Mouse (Mus musculus) MEL (cell line): ENCODE data around the gene Sorbs2. TPM values are rescaled to one million over a fixed set of nuclear protein-coding genes. Genes with fewer than 3 reads are reported as not detected.

Experiments used
- DNase-seq: peaks from one replicate; pipeline ENCODE4 v3.0.0; 2011; ENCODE audit warnings: low read depth, low spot score
- H3K27ac ChIP-seq: 2 replicates; pipeline ENCODE4 v1.5.1; 2012; ENCODE audit warnings: low read depth, mild to moderate bottlenecking, control low read depth, low read length, moderate library complexity; ENCODE audit not compliant: control insufficient read depth
- H3K27me3 ChIP-seq, 2 experiments: fragments of 150-350 bp in 1 of 2; sonication (generic) in 1 of 2; 2 replicates each; pipeline ENCODE4 v1.6.1; 2012; ENCODE audit warnings: low read length in 2 of 2, mild to moderate bottlenecking in 2 of 2, improper control_type of control experiment in 1 of 2, moderate library complexity in 1 of 2; ENCODE audit not compliant: insufficient read depth in 2 of 2, control insufficient read depth in 1 of 2
- H3K36me3 ChIP-seq, 2 experiments: 2 replicates each; pipeline ENCODE4 v1.6.1; 2012 to 2014; ENCODE audit warnings: low read length in 2 of 2, improper control_type of control experiment in 1 of 2, inconsistent platforms in 1 of 2, mild to moderate bottlenecking in 1 of 2; ENCODE audit not compliant: insufficient read depth in 2 of 2, control insufficient read depth in 1 of 2
- H3K4me1 ChIP-seq, 2 experiments: fragments of 150-350 bp in 1 of 2; sonication (generic) in 1 of 2; 2 replicates each; pipeline ENCODE4 v1.6.1; 2012; ENCODE audit warnings: low read length in 2 of 2, improper control_type of control experiment in 1 of 2, mild to moderate bottlenecking in 1 of 2; ENCODE audit not compliant: insufficient read depth in 2 of 2, control insufficient read depth in 1 of 2
- H3K4me3 ChIP-seq, 2 experiments: fragments of 150-350 bp in 1 of 2; sonication (generic) in 1 of 2; 2 replicates each; pipeline ENCODE4 v1.5.1; 2012; ENCODE audit warnings: low read depth in 2 of 2, low read length in 2 of 2, mild to moderate bottlenecking in 2 of 2, moderate library complexity in 2 of 2, control low read depth in 1 of 2, improper control_type of control experiment in 1 of 2; ENCODE audit not compliant: control insufficient read depth in 1 of 2, insufficient read depth in 1 of 2
- H3K79me2 ChIP-seq: 2 replicates; pipeline ENCODE4 v1.6.1; 2012; ENCODE audit warnings: mild to moderate bottlenecking, low read length, moderate library complexity; ENCODE audit not compliant: control insufficient read depth, poor library complexity, insufficient read depth
- H3K9ac ChIP-seq: 2 replicates; pipeline ENCODE4 v1.6.1; 2012; ENCODE audit warnings: low read depth, mild to moderate bottlenecking, control low read depth, low read length, moderate library complexity; ENCODE audit not compliant: control insufficient read depth, poor library complexity, severe bottlenecking
- H3K9me3 ChIP-seq: fragments of 150-350 bp; sonication (generic); replicated peaks from 2 replicates; pipeline ENCODE4 v1.6.1; 2012; ENCODE audit warnings: mild to moderate bottlenecking, low read length, improper control_type of control experiment, moderate library complexity; ENCODE audit not compliant: insufficient read depth
- CHD1 ChIP-seq: IDR thresholded peaks from 2 replicates; pipeline ENCODE4 v1.6.1; 2012; ENCODE audit warnings: low read depth, mild to moderate bottlenecking, inconsistent platforms, low read length, improper control_type of control experiment
- CHD2 ChIP-seq: IDR thresholded peaks from 2 replicates; pipeline ENCODE4 v1.6.1; 2011; ENCODE audit warnings: low read length, improper control_type of control experiment
- CTCF ChIP-seq, 3 experiments: IDR thresholded peaks in 2 of 3; conservative IDR thresholded peaks in 1 of 3; 2 replicates each; pipeline ENCODE4 v1.5.1; 2011 to 2012; ENCODE audit warnings: low read length in 3 of 3, low read depth in 2 of 3, mild to moderate bottlenecking in 2 of 3, improper control_type of control experiment in 1 of 3, inconsistent platforms in 1 of 3, mixed read lengths in 1 of 3, moderate library complexity in 1 of 3; ENCODE audit not compliant: control insufficient read depth in 1 of 3, insufficient read depth in 1 of 3, poor library complexity in 1 of 3, severe bottlenecking in 1 of 3
- GATA1 ChIP-seq: IDR thresholded peaks from 2 replicates; pipeline ENCODE4 v1.6.1; 2011; ENCODE audit warnings: low read depth, low read length, improper control_type of control experiment
- JUND ChIP-seq: IDR thresholded peaks from 2 replicates; pipeline ENCODE4 v1.6.1; 2011; ENCODE audit warnings: low read depth, mild to moderate bottlenecking, improper control_type of control experiment, low read length
- KAT2A ChIP-seq: conservative IDR thresholded peaks from 2 replicates; pipeline ENCODE4 v1.6.1; 2012; ENCODE audit warnings: low read depth, low read length, improper control_type of control experiment, inconsistent platforms
- MAFK ChIP-seq: IDR thresholded peaks from 2 replicates; pipeline ENCODE4 v1.6.1; 2011; ENCODE audit warnings: low read depth, mild to moderate bottlenecking, low read length, improper control_type of control experiment, borderline replicate concordance
- MAZ ChIP-seq: IDR thresholded peaks from 2 replicates; pipeline ENCODE4 v1.6.1; 2012; ENCODE audit warnings: low read depth, mild to moderate bottlenecking, inconsistent platforms, low read length, improper control_type of control experiment
- MXI1 ChIP-seq: IDR thresholded peaks from 2 replicates; pipeline ENCODE4 v1.6.1; 2011; ENCODE audit warnings: mild to moderate bottlenecking, low read depth, low read length, improper control_type of control experiment
- MYB ChIP-seq: IDR thresholded peaks from 2 replicates; pipeline ENCODE4 v1.6.1; 2011; ENCODE audit warnings: mild to moderate bottlenecking, low read depth, low read length, improper control_type of control experiment
- MYC ChIP-seq: IDR thresholded peaks from 2 replicates; pipeline ENCODE4 v1.6.1; 2011; ENCODE audit warnings: low read depth, mild to moderate bottlenecking, low read length, improper control_type of control experiment, moderate library complexity
- POLR2A ChIP-seq, 2 experiments: IDR thresholded peaks; 2 replicates each; pipeline ENCODE4 v1.6.1; 2011 to 2012; ENCODE audit warnings: low read length in 2 of 2, mild to moderate bottlenecking in 2 of 2, control low read depth in 1 of 2, improper control_type of control experiment in 1 of 2, low read depth in 1 of 2, moderate library complexity in 1 of 2; ENCODE audit not compliant: control insufficient read depth in 1 of 2, insufficient read depth in 1 of 2, poor library complexity in 1 of 2
- POLR2AphosphoS5 ChIP-seq: IDR thresholded peaks from 2 replicates; pipeline ENCODE4 v1.6.1; 2012; ENCODE audit warnings: low read depth, borderline replicate concordance, mild to moderate bottlenecking, inconsistent platforms, low read length, moderate library complexity, mixed read lengths
- RAD21 ChIP-seq: IDR thresholded peaks from 2 replicates; pipeline ENCODE4 v1.6.1; 2011; ENCODE audit warnings: mild to moderate bottlenecking, low read depth, low read length, improper control_type of control experiment
- RCOR1 ChIP-seq: IDR thresholded peaks from 2 replicates; pipeline ENCODE4 v1.6.1; 2012; ENCODE audit warnings: low read depth, mild to moderate bottlenecking, inconsistent platforms, low read length, improper control_type of control experiment
- SIN3A ChIP-seq: IDR thresholded peaks from 2 replicates; pipeline ENCODE4 v1.6.1; 2012; ENCODE audit warnings: low read length, improper control_type of control experiment, inconsistent platforms
- SMC3 ChIP-seq: IDR thresholded peaks from 2 replicates; pipeline ENCODE4 v1.6.1; 2011; ENCODE audit warnings: low read depth, low read length, improper control_type of control experiment
- TAL1 ChIP-seq: IDR thresholded peaks from 2 replicates; pipeline ENCODE4 v1.6.1; 2012; ENCODE audit warnings: mild to moderate bottlenecking, inconsistent platforms, low read length, moderate library complexity, mixed read lengths
- TBP ChIP-seq: IDR thresholded peaks from 2 replicates; pipeline ENCODE4 v1.8.0; 2011; ENCODE audit warnings: low read depth, low read length, improper control_type of control experiment
- TCF12 ChIP-seq: IDR thresholded peaks from 2 replicates; pipeline ENCODE4 v1.6.1; 2014; ENCODE audit warnings: low read depth, mild to moderate bottlenecking, inconsistent platforms, low read length, improper control_type of control experiment, moderate library complexity
- UBTF ChIP-seq: IDR thresholded peaks from 2 replicates; pipeline ENCODE4 v1.6.1; 2012; ENCODE audit warnings: low read depth, mild to moderate bottlenecking, inconsistent platforms, low read length, improper control_type of control experiment, moderate library complexity, borderline replicate concordance; ENCODE audit not compliant: insufficient read depth
- USF1 ChIP-seq: IDR thresholded peaks from 2 replicates; pipeline ENCODE4 v1.6.1; 2014; ENCODE audit warnings: low read depth, mild to moderate bottlenecking, inconsistent platforms, low read length, improper control_type of control experiment, moderate library complexity
- polyA plus RNA-seq, 2 experiments: library from polyadenylated mRNA; stranded (reverse) in 1 of 2; unstranded in 1 of 2; fragments of >175 nt in 1 of 2; fragments of >200 nt in 1 of 2; gene quantifications; 2 replicates each; pipeline versions ENCODE4 v1.2.1 to v1.2.4; 2012; ENCODE audit warnings: low replicate concordance in 2 of 2, low read depth in 1 of 2; ENCODE audit not compliant: insufficient read length in 2 of 2, insufficient read depth in 1 of 2, missing spikeins in 1 of 2
- total RNA-seq: library from RNA; depleted of rRNA; stranded (reverse); fragments of 300-350 nt; gene quantifications from 2 replicates; pipeline ENCODE4 v1.2.3, GENCODE M21; 2012

The Sorbs2 gene
- total and polyA plus RNA-seq, 3 experiments, result not detected

- no peak overlapping the region for H3K9ac ChIP-seq
- no peak overlapping the region for H3K27ac ChIP-seq
- no peak for TF ChIP-seq SIN3A
- no peak for TF ChIP-seq CHD2
- no peak for TF ChIP-seq POLR2A (IDR thresholded peaks at IDR 0.05; ENCODE audit: control insufficient read depth in 1 of 2, insufficient read depth in 1 of 2, low read depth in 1 of 2, low read length in 2 of 2, poor library complexity in 1 of 2)
- TF ChIP-seq TAL1, result no peak
- DNase-seq, result no peak
- no peak overlapping the region for H3K4me3 ChIP-seq
- H3K4me1 ChIP-seq, result no peaks in the 10 kb centered on the region
- H3K36me3 ChIP-seq, result no peaks in the 10 kb centered on the region
- no peaks in the 10 kb centered on the region for H3K27me3 ChIP-seq
- H3K79me2 ChIP-seq, result no peaks in the 10 kb centered on the region
- no peaks in the 10 kb centered on the region for H3K9me3 ChIP-seq
These were observed 86.1 kb downstream of the Sorbs2 start for GRCm38 (mm10) chr8:45593711-45594110.

- Histone ChIP-seq H3K9me3 (no peaks in the 10 kb centered on the region), H3K27me3 (no peaks in the 10 kb centered on the region), H3K36me3 (no peaks in the 10 kb centered on the region), H3K4me1 (no peaks in the 10 kb centered on the region), H3K27ac (no peak overlapping the region), H3K9ac (no peak overlapping the region), H3K79me2 (no peaks in the 10 kb centered on the region), H3K4me3 (no peak overlapping the region)
- TF ChIP-seq RAD21 (no peak), MYC (no peak), GATA1 (no peak), MAFK (no peak), CTCF (IDR thresholded peaks at IDR 0.05 in 2 of 3, conservative IDR thresholded peaks at IDR 0.05 in 1 of 3; ENCODE audit: control insufficient read depth in 1 of 3, insufficient read depth in 1 of 3, low read depth in 2 of 3, low read length in 3 of 3, poor library complexity in 1 of 3, severe bottlenecking in 1 of 3) (no peak), TCF12 (no peak), KAT2A (no peak), POLR2AphosphoS5 (no peak), MYB (no peak), TAL1 (no peak), POLR2A (IDR thresholded peaks at IDR 0.05; ENCODE audit: control insufficient read depth in 1 of 2, insufficient read depth in 1 of 2, low read depth in 1 of 2, low read length in 2 of 2, poor library complexity in 1 of 2) (no peak), MXI1 (no peak), CHD1 (no peak), USF1 (no peak), SMC3 (no peak), UBTF (no peak), JUND (no peak), MAZ (no peak), RCOR1 (no peak), TBP (no peak)
- DNase-seq, result no peak
These were observed 88.4 kb downstream of the Sorbs2 start for GRCm38 (mm10) chr8:45595983-45596382.
